Mouse (Mus musculus): ENCODE results near the gene Gm26992. TPM values are rescaled to one million over a fixed set of nuclear protein-coding genes. Genes with fewer than 3 reads are reported as not detected.
"Not testable (repeated sequence)": the region's sequence is repeated elsewhere in the genome, so short reads cannot be mapped to it uniquely, and the experiment has no call there.

The Gm26992 gene
- polyA plus RNA-seq, 1 experiment from 2014 or later: not detected

- ATAC-seq: no peak
- H3K4me2 ChIP-seq (ENCODE audit: low read length): no peak overlapping the region
- H3K4me1 ChIP-seq (ENCODE audit: control insufficient read depth, insufficient read depth, low read length): no peaks in the 10 kb centered on the region
- WGBS: 20% methylated on average over 9 of the region's 9 CpGs
- no peak overlapping the region for H3K27ac ChIP-seq (ENCODE audit: low read depth, low read length)
- peaks cover 12% of the 10 kb centered on the region for H3K27me3 ChIP-seq (replicated peaks; ENCODE audit: control insufficient read depth, insufficient read depth, low read length)
- no peaks in the 10 kb centered on the region for H3K9me3 ChIP-seq (replicated peaks; ENCODE audit: control insufficient read depth, low read length)
- H3K9ac ChIP-seq (ENCODE audit: low read length): no peak overlapping the region
- no peak overlapping the region for H3K4me3 ChIP-seq (ENCODE audit: low read depth, low read length)
- no peaks in the 10 kb centered on the region for H3K36me3 ChIP-seq (ENCODE audit: control insufficient read depth, insufficient read depth, low read length)
- no peak for DNase-seq (ENCODE audit: low spot score)
Measured at GRCm38 (mm10) chrX:103438023-103438422, 16.2 kb downstream of the Gm26992 start.

GRCm38 (mm10) chrX:103440803-103441202 lies 19.0 kb downstream of the Gm26992 start:
- Histone ChIP-seq H3K9ac (ENCODE audit: low read length) (no peak overlapping the region), H3K4me2 (ENCODE audit: low read length) (no peak overlapping the region), H3K27ac (ENCODE audit: low read depth, low read length) (no peak overlapping the region), H3K4me1 (ENCODE audit: control insufficient read depth, insufficient read depth, low read length) (no peaks in the 10 kb centered on the region), H3K4me3 (ENCODE audit: low read depth, low read length) (no peak overlapping the region), H3K36me3 (ENCODE audit: control insufficient read depth, insufficient read depth, low read length) (no peaks in the 10 kb centered on the region), H3K9me3 (replicated peaks; ENCODE audit: control insufficient read depth, low read length) (no peaks in the 10 kb centered on the region), H3K27me3 (replicated peaks; ENCODE audit: control insufficient read depth, insufficient read depth, low read length) (peaks cover 14% of the 10 kb centered on the region)
- WGBS: 3% methylated on average over 1 of the region's 1 CpGs
- ATAC-seq (peak; percentile 50; the same call in 1 of the 2 replicates), DNase-seq (ENCODE audit: low spot score) (peak; percentile 86)

- peaks cover 11% of the 10 kb centered on the region; the same call in 1 of the 2 replicates for H3K27me3 ChIP-seq (replicated peaks; ENCODE audit: control insufficient read depth, insufficient read depth, low read length)
- no peaks in the 10 kb centered on the region for H3K9me3 ChIP-seq (replicated peaks; ENCODE audit: control insufficient read depth, low read length)
- WGBS: 33% methylated on average over 7 of the region's 7 CpGs
- no peak overlapping the region for H3K4me3 ChIP-seq (ENCODE audit: low read depth, low read length)
- H3K9ac ChIP-seq (ENCODE audit: low read length): no peak overlapping the region
- no peak overlapping the region for H3K4me2 ChIP-seq (ENCODE audit: low read length)
- H3K4me1 ChIP-seq (ENCODE audit: control insufficient read depth, insufficient read depth, low read length): no peaks in the 10 kb centered on the region
- ATAC-seq (no peak), DNase-seq (ENCODE audit: low spot score) (peak; percentile 63)
- H3K27ac ChIP-seq (ENCODE audit: low read depth, low read length): no peak overlapping the region
- H3K36me3 ChIP-seq (ENCODE audit: control insufficient read depth, insufficient read depth, low read length): no peaks in the 10 kb centered on the region
Measured at GRCm38 (mm10) chrX:103443755-103444154, 21.9 kb downstream of the Gm26992 start.

- H3K4me2 ChIP-seq (ENCODE audit: low read length): peak overlapping the region; percentile 61
- no peaks in the 10 kb centered on the region for H3K36me3 ChIP-seq (ENCODE audit: control insufficient read depth, insufficient read depth, low read length)
- H3K27me3 ChIP-seq (replicated peaks; ENCODE audit: control insufficient read depth, insufficient read depth, low read length): peaks cover 4% of the 10 kb centered on the region; the same call in 1 of the 2 replicates
- DNase-seq (ENCODE audit: low spot score) (peak; percentile 15), ATAC-seq (peak; percentile 46; the same call in 1 of the 2 replicates)
- H3K27ac ChIP-seq (ENCODE audit: low read depth, low read length): no peak overlapping the region
- H3K4me1 ChIP-seq (ENCODE audit: control insufficient read depth, insufficient read depth, low read length): no peaks in the 10 kb centered on the region
- WGBS: 13% methylated on average over 34 of the region's 34 CpGs
- H3K9ac ChIP-seq (ENCODE audit: low read length): 0 out of 2 replicates have a peak overlapping the region, but pooled peaks have one; percentile 21
- no peaks in the 10 kb centered on the region for H3K9me3 ChIP-seq (replicated peaks; ENCODE audit: control insufficient read depth, low read length)
- H3K4me3 ChIP-seq (ENCODE audit: low read depth, low read length): peak overlapping the region; percentile 31
Measured at GRCm38 (mm10) chrX:103447539-103448169, 25.8 kb downstream of the Gm26992 start.

GRCm38 (mm10) chrX:103448429-103448828 lies 26.6 kb downstream of the Gm26992 start:
- H3K9ac ChIP-seq (ENCODE audit: low read length); H3K36me3 ChIP-seq (ENCODE audit: control insufficient read depth, insufficient read depth, low read length); DNase-seq (ENCODE audit: low spot score); H3K4me3 ChIP-seq (ENCODE audit: low read depth, low read length); H3K27ac ChIP-seq (ENCODE audit: low read depth, low read length); H3K9me3 ChIP-seq (replicated peaks; ENCODE audit: control insufficient read depth, low read length); ATAC-seq; H3K4me1 ChIP-seq (ENCODE audit: control insufficient read depth, insufficient read depth, low read length); H3K27me3 ChIP-seq (replicated peaks; ENCODE audit: control insufficient read depth, insufficient read depth, low read length): not testable (repeated sequence)
- WGBS: 71% methylated on average over 10 of the region's 13 CpGs
- H3K4me2 ChIP-seq (ENCODE audit: low read length): peak overlapping the region; percentile 61; the same call in 1 of the 2 replicates

GRCm38 (mm10) chrX:103448943-103449722 lies 27.3 kb downstream of the Gm26992 start:
- not testable (repeated sequence) for H3K36me3 ChIP-seq (ENCODE audit: control insufficient read depth, insufficient read depth, low read length); H3K27me3 ChIP-seq (replicated peaks; ENCODE audit: control insufficient read depth, insufficient read depth, low read length); ATAC-seq; H3K4me2 ChIP-seq (ENCODE audit: low read length); DNase-seq (ENCODE audit: low spot score); H3K9me3 ChIP-seq (replicated peaks; ENCODE audit: control insufficient read depth, low read length); H3K4me1 ChIP-seq (ENCODE audit: control insufficient read depth, insufficient read depth, low read length); H3K9ac ChIP-seq (ENCODE audit: low read length); H3K4me3 ChIP-seq (ENCODE audit: low read depth, low read length); H3K27ac ChIP-seq (ENCODE audit: low read depth, low read length)
- WGBS: 68% methylated on average over 19 of the region's 27 CpGs

- Histone ChIP-seq H3K4me3 (ENCODE audit: low read depth, low read length) (no peak overlapping the region), H3K36me3 (ENCODE audit: control insufficient read depth, insufficient read depth, low read length) (no peaks in the 10 kb centered on the region), H3K4me1 (ENCODE audit: control insufficient read depth, insufficient read depth, low read length) (no peaks in the 10 kb centered on the region), H3K27ac (ENCODE audit: low read depth, low read length) (no peak overlapping the region), H3K4me2 (ENCODE audit: low read length) (no peak overlapping the region), H3K9ac (ENCODE audit: low read length) (no peak overlapping the region), H3K9me3 (replicated peaks; ENCODE audit: control insufficient read depth, low read length) (no peaks in the 10 kb centered on the region), H3K27me3 (replicated peaks; ENCODE audit: control insufficient read depth, insufficient read depth, low read length) (no peaks in the 10 kb centered on the region; the same call in 1 of the 2 replicates)
- no peak for DNase-seq (ENCODE audit: low spot score)
- 83% methylated on average over 6 of the region's 6 CpGs for WGBS
- no peak for ATAC-seq
Measured at GRCm38 (mm10) chrX:103452815-103453214, 31.0 kb downstream of the Gm26992 start.

- ATAC-seq (no peak), DNase-seq (ENCODE audit: low spot score) (no peak)
- no peak overlapping the region for H3K9ac ChIP-seq (ENCODE audit: low read length)
- H3K9me3 ChIP-seq (replicated peaks; ENCODE audit: control insufficient read depth, low read length): no peaks in the 10 kb centered on the region
- H3K36me3 ChIP-seq (ENCODE audit: control insufficient read depth, insufficient read depth, low read length): no peaks in the 10 kb centered on the region
- no peak overlapping the region for H3K4me3 ChIP-seq (ENCODE audit: low read depth, low read length)
- WGBS: 72% methylated on average over 5 of the region's 5 CpGs
- no peak overlapping the region for H3K4me2 ChIP-seq (ENCODE audit: low read length)
- H3K27ac ChIP-seq (ENCODE audit: low read depth, low read length): no peak overlapping the region
- no peaks in the 10 kb centered on the region for H3K27me3 ChIP-seq (replicated peaks; ENCODE audit: control insufficient read depth, insufficient read depth, low read length)
- no peaks in the 10 kb centered on the region for H3K4me1 ChIP-seq (ENCODE audit: control insufficient read depth, insufficient read depth, low read length)
Measured at GRCm38 (mm10) chrX:103460056-103460455, 38.2 kb downstream of the Gm26992 start.

- Histone ChIP-seq H3K4me3 (ENCODE audit: low read depth, low read length) (no peak overlapping the region), H3K4me2 (ENCODE audit: low read length) (no peak overlapping the region), H3K27ac (ENCODE audit: low read depth, low read length) (no peak overlapping the region), H3K36me3 (ENCODE audit: control insufficient read depth, insufficient read depth, low read length) (0 out of 2 replicates have a peak, but pooled peaks cover 10% of the 10 kb centered on the region), H3K4me1 (ENCODE audit: control insufficient read depth, insufficient read depth, low read length) (no peaks in the 10 kb centered on the region), H3K9me3 (replicated peaks; ENCODE audit: control insufficient read depth, low read length) (no peaks in the 10 kb centered on the region), H3K9ac (ENCODE audit: low read length) (no peak overlapping the region), H3K27me3 (replicated peaks; ENCODE audit: control insufficient read depth, insufficient read depth, low read length) (no peaks in the 10 kb centered on the region)
- ATAC-seq (no peak), DNase-seq (ENCODE audit: low spot score) (no peak)
- 73% methylated on average over 2 of the region's 2 CpGs for WGBS
Measured at GRCm38 (mm10) chrX:103468998-103469397, 47.2 kb downstream of the Gm26992 start.
